Mouse (Mus musculus): ENCODE measurements around the gene Atxn1l.
"Not testable (repeated sequence)": the region's sequence is repeated elsewhere in the genome, so short reads cannot be mapped to it uniquely, and the experiment has no call there.

The Atxn1l gene

GRCm38 (mm10) chr8:109737237-109738048 is at the start of gene Atxn1l:
TSS of gene Atxn1l (minus strand) at chr8:109737739.
- peak; percentile 84 for DNase-seq (ENCODE audit: low read depth)

GRCm38 (mm10) chr8:109780548-109780947 is 43.0 kb upstream of the Atxn1l start:
- DNase-seq (ENCODE audit: low read depth): no peak

- no peak for DNase-seq (ENCODE audit: low read depth)
Measured at GRCm38 (mm10) chr8:109779431-109780228, 42.1 kb upstream of the Atxn1l start.

GRCm38 (mm10) chr8:109778993-109779421 is 41.5 kb upstream of the Atxn1l start:
- peak; percentile 23 for DNase-seq (ENCODE audit: low read depth)

GRCm38 (mm10) chr8:109778280-109778977 is 40.9 kb upstream of the Atxn1l start, which contains the start of gene Ap1g1:
TSS of gene Ap1g1 (plus strand) at chr8:109778554.
- DNase-seq (ENCODE audit: low read depth): peak; percentile 95

- no peak for DNase-seq (ENCODE audit: low read depth)
Measured at GRCm38 (mm10) chr8:109777851-109778250, 40.3 kb upstream of the Atxn1l start.

- DNase-seq (ENCODE audit: low read depth): peak; percentile 19
Measured at GRCm38 (mm10) chr8:109773154-109773553, 35.6 kb upstream of the Atxn1l start.

- DNase-seq (ENCODE audit: low read depth): no peak
Measured at GRCm38 (mm10) chr8:109766081-109766480, 28.5 kb upstream of the Atxn1l start.

GRCm38 (mm10) chr8:109764031-109764430 is 26.5 kb upstream of the Atxn1l start:
- DNase-seq (ENCODE audit: low read depth): no peak

GRCm38 (mm10) chr8:109760221-109760620 is 22.7 kb upstream of the Atxn1l start:
- DNase-seq (ENCODE audit: low read depth): no peak

- no peak for DNase-seq (ENCODE audit: low read depth)
Measured at GRCm38 (mm10) chr8:109759426-109759825, 21.9 kb upstream of the Atxn1l start.

- no peak for DNase-seq (ENCODE audit: low read depth)
Measured at GRCm38 (mm10) chr8:109756849-109757248, 19.3 kb upstream of the Atxn1l start.

GRCm38 (mm10) chr8:109755554-109755953 is 18.0 kb upstream of the Atxn1l start:
- not testable (repeated sequence) for DNase-seq (ENCODE audit: low read depth)

- DNase-seq (ENCODE audit: low read depth): no peak
Measured at GRCm38 (mm10) chr8:109754696-109755095, 17.2 kb upstream of the Atxn1l start.

GRCm38 (mm10) chr8:109751731-109752485 is 14.4 kb upstream of the Atxn1l start:
- no peak for DNase-seq (ENCODE audit: low read depth)

- DNase-seq (ENCODE audit: low read depth): peak; percentile 86
Measured at GRCm38 (mm10) chr8:109750699-109751098, 13.2 kb upstream of the Atxn1l start.

GRCm38 (mm10) chr8:109750274-109750673 is 12.7 kb upstream of the Atxn1l start:
- peak; percentile 12 for DNase-seq (ENCODE audit: low read depth)

- no peak for DNase-seq (ENCODE audit: low read depth)
Measured at GRCm38 (mm10) chr8:109747468-109748199, 10.1 kb upstream of the Atxn1l start.

GRCm38 (mm10) chr8:109738049-109738380 is 476 bp upstream of the Atxn1l start:
- no peak for DNase-seq (ENCODE audit: low read depth)

- peak; percentile 10 for DNase-seq (ENCODE audit: low read depth)
Measured at GRCm38 (mm10) chr8:109736819-109737218, 720 bp downstream of the Atxn1l start.

GRCm38 (mm10) chr8:109734018-109734417 is 3.5 kb downstream of the Atxn1l start:
- DNase-seq (ENCODE audit: low read depth): no peak

Measured in c-Kit-positive CD71-negative TER-119-negative erythroid progenitor cells, embryonic 14.5 days (primary cell).